Mouse (Mus musculus) liver, embryonic 11.5 days (tissue): ENCODE measurements around the gene Erc1. TPM values are rescaled to one million over a fixed set of nuclear protein-coding genes. Genes with fewer than 3 reads are reported as not detected.

Source experiments
- ATAC-seq: fragments of 200-750 bp; cut with Nextera tagmentation; replicated peaks from 2 replicates; pipeline ENCODE4 v1.8.0; 2017; ENCODE audit warnings: moderate number of reproducible peaks, mild to moderate bottlenecking, moderate TSS enrichment, moderate library complexity; ENCODE audit not compliant: low FRiP score
- DNase-seq: peaks from one replicate; pipeline ENCODE4 v3.0.0-alpha.2; 2017; ENCODE audit warnings: low spot score
- H3K27ac ChIP-seq: fragments of 300-500 bp; sonication (generic); 2 replicates; pipeline ENCODE4 v1.5.1; 2014; ENCODE audit warnings: mild to moderate bottlenecking, low read depth, low read length, control low read depth
- H3K27me3 ChIP-seq: fragments of 300-500 bp; sonication (generic); replicated peaks from 2 replicates; pipeline ENCODE4 v1.6.1; 2014; ENCODE audit warnings: low read length, mixed read lengths; ENCODE audit not compliant: control insufficient read depth, insufficient read depth
- H3K36me3 ChIP-seq: fragments of 300-500 bp; sonication (generic); 2 replicates; pipeline ENCODE4 v1.6.1; 2014; ENCODE audit warnings: mild to moderate bottlenecking, low read length, moderate library complexity, mixed read lengths; ENCODE audit not compliant: control insufficient read depth, insufficient read depth
- H3K4me1 ChIP-seq: fragments of 300-500 bp; sonication (generic); replicated peaks from 2 replicates; pipeline ENCODE4 v1.6.1; 2014; ENCODE audit warnings: low read length, mixed read lengths; ENCODE audit not compliant: control insufficient read depth, insufficient read depth
- H3K4me2 ChIP-seq: fragments of 300-500 bp; sonication (generic); 2 replicates; pipeline ENCODE4 v1.6.1; 2014; ENCODE audit warnings: mild to moderate bottlenecking, control low read depth, moderate library complexity
- H3K4me3 ChIP-seq: fragments of 300-500 bp; sonication (generic); 2 replicates; pipeline ENCODE4 v1.5.1; 2014; ENCODE audit warnings: low read depth, low read length, control low read depth
- H3K9ac ChIP-seq: fragments of 300-500 bp; sonication (generic); 2 replicates; pipeline ENCODE4 v1.6.1; 2014; ENCODE audit warnings: low read depth, low read length, control low read depth
- H3K9me3 ChIP-seq: fragments of 300-500 bp; sonication (generic); 2 replicates; pipeline ENCODE4 v1.6.1; 2016; ENCODE audit warnings: low read length, inconsistent platforms, mixed read lengths; ENCODE audit not compliant: control insufficient read depth
- WGBS: fragments of 180-500 bp; shearing (Covaris S2); extraction: QIAGEN DNeasy Blood & Tissue Kit; methylation state at CpG from one replicate; pipeline ENCODE4 v1.1.7; 2014; 5-methylcytosine and 5-hydroxymethylcytosine counted together
- polyA plus RNA-seq: library from polyadenylated mRNA; unstranded; fragments of >200 nt; fragmentation: Nextera tagmentation; extraction: Ambion mirVana; gene quantifications from 2 replicates; pipeline ENCODE4 v1.2.1, GENCODE M21; 2014

Erc1 gene
- polyA plus RNA-seq, 1 experiment from 2014 or later, result 12.3 TPM

DNA sequence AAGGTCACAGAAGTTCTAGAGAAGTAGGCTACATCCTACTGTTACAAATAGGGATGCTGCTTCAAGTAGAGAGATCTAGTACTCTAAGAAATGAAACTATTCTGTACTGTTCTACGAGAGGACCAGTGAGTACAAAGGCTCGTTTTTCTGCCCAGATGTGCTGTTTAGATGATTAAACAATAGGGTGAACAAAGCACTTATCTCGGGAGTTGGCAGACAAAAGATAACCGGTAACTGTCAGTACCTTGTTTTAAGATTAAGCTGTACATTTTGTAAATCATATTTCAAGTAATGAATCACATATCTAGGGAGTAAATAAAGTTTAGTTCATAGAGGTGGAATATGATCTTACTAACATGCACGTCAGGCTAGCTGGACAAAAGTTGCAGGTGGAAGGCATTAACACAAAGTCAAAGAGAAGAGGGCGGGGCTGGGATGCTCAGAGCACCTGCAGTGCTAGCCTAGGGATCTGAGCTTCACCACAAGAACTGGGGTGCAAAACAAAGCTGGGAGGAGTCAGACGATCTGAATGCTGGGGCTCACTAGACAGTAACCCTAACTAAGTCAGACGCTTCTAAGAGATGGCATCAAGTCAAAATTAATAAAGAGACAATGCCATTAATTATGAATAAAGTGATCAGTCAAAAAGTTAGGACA, 136.2 kb downstream of the Erc1 start:
- Histone ChIP-seq H3K36me3 (no peaks in the 10 kb centered on the region), H3K4me3 (no peak overlapping the region), H3K4me2 (no peak overlapping the region), H3K27me3 (no peaks in the 10 kb centered on the region), H3K27ac (no peak overlapping the region), H3K9ac (no peak overlapping the region), H3K9me3 (no peaks in the 10 kb centered on the region), H3K4me1 (0 out of 2 replicates have a peak, but pooled peaks cover 4% of the 10 kb centered on the region)
- WGBS, result 68% methylated on average over 8 of the region's 8 CpGs
- DNase-seq, result no peak
- ATAC-seq, result no peak

DNA sequence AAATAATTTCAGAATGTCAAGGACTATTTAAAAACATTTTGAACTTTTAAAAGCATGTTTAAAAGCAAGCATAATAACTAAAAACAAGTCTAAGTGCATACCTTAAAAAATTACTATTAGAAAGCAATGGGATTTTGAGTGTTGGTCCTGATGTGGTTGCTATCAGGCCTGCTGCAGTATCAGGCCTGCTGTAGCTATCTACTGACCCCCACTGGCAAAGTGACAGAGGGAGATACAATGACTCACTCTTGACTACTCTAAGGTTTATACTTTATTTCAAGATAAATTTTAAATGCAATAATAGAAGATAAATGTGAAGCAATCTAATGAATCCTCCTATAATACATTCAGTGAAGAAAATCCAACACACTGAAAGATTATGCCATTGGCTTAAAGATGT, 138.4 kb downstream of the Erc1 start:
- Histone ChIP-seq H3K9ac (no peak overlapping the region), H3K4me1 (0 out of 2 replicates have a peak, but pooled peaks cover 4% of the 10 kb centered on the region), H3K4me2 (no peak overlapping the region), H3K27me3 (no peaks in the 10 kb centered on the region), H3K36me3 (no peaks in the 10 kb centered on the region), H3K9me3 (no peaks in the 10 kb centered on the region), H3K27ac (no peak overlapping the region), H3K4me3 (no peak overlapping the region)
- ATAC-seq (no peak), DNase-seq (no peak)

DNA sequence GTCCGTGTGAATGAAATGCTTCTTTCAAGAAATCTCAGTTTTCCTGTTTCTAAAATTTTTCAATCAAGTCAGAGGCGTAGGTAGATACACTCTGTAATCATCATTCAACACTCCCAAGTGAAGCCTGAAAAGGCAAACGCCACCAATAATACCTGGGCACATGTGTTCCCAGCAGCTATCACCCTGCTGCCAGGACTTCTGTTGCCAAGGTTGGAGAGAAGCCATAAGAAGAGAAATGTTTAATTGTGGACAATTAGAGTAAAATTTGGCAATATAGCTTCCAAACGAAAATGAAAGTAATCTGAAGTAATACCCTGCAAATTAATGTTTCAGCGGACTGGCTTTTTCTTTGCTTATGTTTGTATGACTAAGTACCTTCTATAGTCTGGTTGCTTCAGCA, 140.1 kb downstream of the Erc1 start:
- H3K4me2 ChIP-seq, result no peak overlapping the region
- H3K27ac ChIP-seq, result no peak overlapping the region
- H3K4me1 ChIP-seq, result 0 out of 2 replicates have a peak, but pooled peaks cover 4% of the 10 kb centered on the region
- DNase-seq, result no peak
- H3K9ac ChIP-seq, result no peak overlapping the region
- ATAC-seq, result no peak
- H3K36me3 ChIP-seq, result no peaks in the 10 kb centered on the region
- 81% methylated on average over 5 of the region's 5 CpGs for WGBS
- H3K4me3 ChIP-seq, result no peak overlapping the region
- H3K27me3 ChIP-seq, result no peaks in the 10 kb centered on the region
- H3K9me3 ChIP-seq, result no peaks in the 10 kb centered on the region

DNA sequence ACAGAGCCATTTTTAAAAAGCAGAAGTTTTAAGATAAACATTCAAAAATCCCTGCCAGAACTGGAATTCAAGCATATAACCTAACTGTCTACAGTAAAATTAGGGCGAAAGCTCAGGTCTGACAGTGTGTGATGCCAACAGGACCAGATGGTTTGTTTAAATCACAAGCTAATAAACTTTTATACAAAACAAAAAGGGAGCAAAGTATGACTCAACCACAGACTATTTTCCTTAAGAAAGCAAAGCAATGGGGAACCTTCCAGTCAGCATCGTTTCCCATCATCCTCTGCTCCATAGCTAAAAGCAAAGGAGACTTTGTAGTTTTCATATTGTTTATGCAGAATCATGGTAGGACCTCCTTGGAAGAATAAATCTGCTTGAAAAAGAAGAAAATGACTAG, 143.1 kb downstream of the Erc1 start:
- ATAC-seq, result no peak
- no peaks in the 10 kb centered on the region for H3K4me1 ChIP-seq
- H3K9me3 ChIP-seq, result no peaks in the 10 kb centered on the region
- 94% methylated on average over 2 of the region's 2 CpGs for WGBS
- no peak overlapping the region for H3K9ac ChIP-seq
- no peak overlapping the region for H3K4me3 ChIP-seq
- DNase-seq, result no peak
- no peaks in the 10 kb centered on the region for H3K27me3 ChIP-seq
- no peaks in the 10 kb centered on the region for H3K36me3 ChIP-seq
- no peak overlapping the region for H3K4me2 ChIP-seq
- no peak overlapping the region for H3K27ac ChIP-seq

DNA sequence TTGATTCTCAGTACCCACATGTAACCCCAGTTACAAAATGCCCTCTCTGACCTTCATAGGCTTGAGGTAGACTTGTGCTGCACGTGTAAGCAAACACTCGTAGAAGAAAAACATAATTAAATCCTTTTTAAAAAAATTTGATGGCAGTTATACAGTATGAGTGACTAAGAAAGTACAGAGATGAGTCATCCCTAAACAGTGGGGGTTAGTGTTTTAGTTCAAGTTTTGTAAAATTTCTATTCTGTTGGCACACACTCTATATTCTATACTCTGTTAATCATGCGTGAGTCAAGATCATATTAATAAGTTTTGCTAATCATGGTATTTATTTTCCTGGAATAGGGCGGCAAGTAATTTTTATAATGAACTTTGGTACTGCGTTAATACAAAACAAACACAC, 155.2 kb downstream of the Erc1 start:
- Histone ChIP-seq H3K4me1 (no peaks in the 10 kb centered on the region), H3K27ac (no peak overlapping the region), H3K9ac (no peak overlapping the region), H3K4me2 (no peak overlapping the region), H3K4me3 (no peak overlapping the region), H3K36me3 (no peaks in the 10 kb centered on the region), H3K9me3 (no peaks in the 10 kb centered on the region), H3K27me3 (no peaks in the 10 kb centered on the region)
- no peak for ATAC-seq
- whole genome bisulfite sequencing, result 93% methylated on average over 5 of the region's 5 CpGs
- DNase-seq, result no peak

DNA sequence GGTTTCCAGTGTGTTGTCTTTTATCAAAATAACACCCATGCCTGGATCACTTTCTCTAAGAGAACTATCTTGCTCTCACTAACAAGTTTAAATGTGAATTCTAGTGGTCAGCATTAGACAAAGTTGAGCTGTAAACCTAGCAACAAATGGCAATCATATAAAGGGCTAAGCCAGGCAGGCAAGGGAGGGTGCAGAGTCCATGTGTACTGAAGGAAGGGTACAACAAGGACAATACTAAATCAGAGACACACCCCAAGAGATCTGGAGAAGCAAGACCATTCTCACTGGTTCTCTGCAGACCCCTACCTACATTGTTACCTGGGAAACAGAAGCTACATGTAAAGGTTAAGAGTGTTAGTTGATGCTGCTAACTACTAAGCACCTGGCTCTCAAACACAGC, 161.5 kb downstream of the Erc1 start:
- Histone ChIP-seq H3K36me3 (no peaks in the 10 kb centered on the region), H3K4me3 (no peak overlapping the region), H3K4me1 (no peaks in the 10 kb centered on the region), H3K4me2 (no peak overlapping the region), H3K9me3 (no peaks in the 10 kb centered on the region), H3K9ac (no peak overlapping the region), H3K27me3 (no peaks in the 10 kb centered on the region), H3K27ac (no peak overlapping the region)
- ATAC-seq (no peak), DNase-seq (no peak)

DNA sequence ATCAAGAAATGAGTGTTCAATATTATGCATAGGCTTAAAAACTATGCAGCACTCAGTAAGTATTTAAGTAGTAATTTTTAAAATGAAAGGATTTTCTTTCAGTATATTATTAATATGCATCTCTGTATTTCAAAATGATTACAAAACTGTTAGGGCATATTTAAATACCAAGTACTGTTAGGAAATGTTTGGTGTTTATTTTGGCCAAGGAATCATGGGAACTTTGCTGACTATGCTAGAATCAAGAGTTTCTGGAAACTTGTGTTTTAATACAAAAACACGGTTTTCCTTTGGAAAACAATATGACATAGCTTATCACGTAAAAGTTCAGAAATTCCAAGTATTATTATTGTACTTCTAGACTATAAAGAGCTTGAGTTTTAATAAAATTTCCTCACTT, 167.2 kb downstream of the Erc1 start:
- DNase-seq, result no peak
- 90% methylated on average over 2 of the region's 2 CpGs for WGBS
- Histone ChIP-seq H3K4me1 (no peaks in the 10 kb centered on the region), H3K4me2 (no peak overlapping the region), H3K4me3 (no peak overlapping the region), H3K9me3 (no peaks in the 10 kb centered on the region), H3K36me3 (no peaks in the 10 kb centered on the region), H3K27ac (no peak overlapping the region), H3K27me3 (no peaks in the 10 kb centered on the region), H3K9ac (no peak overlapping the region)
- ATAC-seq, result no peak

DNA sequence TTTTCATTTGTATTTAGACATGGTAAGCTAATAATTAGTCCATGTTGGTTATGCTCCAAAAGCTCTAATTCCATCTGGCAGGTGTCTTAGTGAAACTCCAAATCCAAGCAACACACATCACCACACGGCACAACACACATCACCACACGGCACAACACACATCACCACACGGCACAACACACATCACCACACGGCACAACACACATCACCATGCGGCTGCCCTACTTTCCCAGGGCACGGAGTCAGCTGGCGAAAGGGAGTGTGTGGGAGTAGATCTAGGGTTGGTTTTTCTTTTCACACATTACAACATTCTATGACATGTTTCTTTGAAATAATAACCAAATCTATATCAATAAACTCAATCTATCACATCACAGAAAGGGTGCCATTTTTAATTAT, 173.2 kb downstream of the Erc1 start:
- Histone ChIP-seq H3K4me1 (no peaks in the 10 kb centered on the region), H3K4me3 (no peak overlapping the region), H3K9me3 (no peaks in the 10 kb centered on the region), H3K9ac (no peak overlapping the region), H3K27me3 (no peaks in the 10 kb centered on the region), H3K27ac (no peak overlapping the region), H3K4me2 (no peak overlapping the region), H3K36me3 (no peaks in the 10 kb centered on the region)
- 93% methylated on average over 7 of the region's 7 CpGs for WGBS
- ATAC-seq, result no peak
- DNase-seq, result no peak

DNA sequence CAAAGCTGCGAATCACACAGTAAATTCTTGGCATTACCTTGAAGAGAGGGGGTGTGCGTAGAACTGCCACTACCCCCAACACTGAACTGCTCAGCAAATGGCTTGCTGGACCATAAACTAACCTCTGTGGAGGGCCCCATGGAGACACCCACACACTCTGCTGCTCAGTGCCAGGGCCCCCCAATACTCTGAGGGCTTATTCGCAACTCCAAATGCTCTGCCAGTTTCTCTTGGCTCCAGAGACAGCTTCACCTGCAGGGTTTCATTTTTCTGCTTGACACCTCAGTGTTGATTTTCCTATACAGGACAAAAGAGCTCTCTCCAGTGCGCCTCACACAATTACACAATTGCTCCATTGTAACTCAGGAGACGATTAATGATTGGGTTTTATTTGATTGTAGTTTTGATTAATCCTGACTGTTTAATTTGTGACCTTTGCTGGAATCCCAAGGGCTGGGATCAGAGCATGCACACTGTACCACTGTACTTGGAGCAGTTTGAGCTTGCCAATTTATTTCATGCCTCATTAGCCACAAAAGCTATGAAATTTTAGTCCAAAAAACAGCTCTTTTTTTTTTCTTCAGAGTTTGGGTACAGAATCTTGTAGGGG, 173.7 kb downstream of the Erc1 start:
- no peak for ATAC-seq
- 85% methylated on average over 5 of the region's 5 CpGs for WGBS
- Histone ChIP-seq H3K4me1 (no peaks in the 10 kb centered on the region), H3K4me3 (no peak overlapping the region), H3K27ac (no peak overlapping the region), H3K4me2 (no peak overlapping the region), H3K27me3 (no peaks in the 10 kb centered on the region), H3K36me3 (no peaks in the 10 kb centered on the region), H3K9me3 (no peaks in the 10 kb centered on the region), H3K9ac (no peak overlapping the region)
- no peak for DNase-seq
